Mouse (Mus musculus): ENCODE measurements around the gene Prkn. TPM values are rescaled to one million over a fixed set of nuclear protein-coding genes. Genes with fewer than 3 reads are reported as not detected.

The Prkn gene
- polyA plus RNA-seq, 1 experiment from 2014 or later, result 2.8 TPM

- Histone ChIP-seq H3K27me3 (ENCODE audit: insufficient read depth, low read length) (no peaks in the 10 kb centered on the region), H3K4me2 (replicated peaks; ENCODE audit: low read depth, low read length) (no peak overlapping the region), H3K9ac (replicated peaks; ENCODE audit: low read length) (no peak overlapping the region), H3K36me3 (ENCODE audit: insufficient read depth, low read length) (no peaks in the 10 kb centered on the region), H3K4me1 (ENCODE audit: insufficient read depth, low read length) (no peaks in the 10 kb centered on the region), H3K9me3 (ENCODE audit: low read length) (peaks cover 4% of the 10 kb centered on the region; the same call in 1 of the 2 replicates), H3K4me3 (ENCODE audit: low read length) (no peak overlapping the region), H3K27ac (ENCODE audit: low read length) (no peak overlapping the region)
- WGBS, result 86% methylated on average over 3 of the region's 3 CpGs
- ATAC-seq (ENCODE audit: low FRiP score, low TSS enrichment), result no peak
These were observed 266.8 kb downstream of the Prkn start for GRCm38 (mm10) chr17:11107007-11107406.

- Histone ChIP-seq H3K4me1 (ENCODE audit: insufficient read depth, low read length) (no peaks in the 10 kb centered on the region), H3K9me3 (ENCODE audit: low read length) (peaks cover 4% of the 10 kb centered on the region; the same call in 1 of the 2 replicates), H3K27me3 (ENCODE audit: insufficient read depth, low read length) (no peaks in the 10 kb centered on the region), H3K27ac (ENCODE audit: low read length) (no peak overlapping the region), H3K36me3 (ENCODE audit: insufficient read depth, low read length) (no peaks in the 10 kb centered on the region), H3K9ac (replicated peaks; ENCODE audit: low read length) (no peak overlapping the region), H3K4me2 (replicated peaks; ENCODE audit: low read depth, low read length) (no peak overlapping the region), H3K4me3 (ENCODE audit: low read length) (no peak overlapping the region)
- 37% methylated on average over 2 of the region's 2 CpGs for WGBS
- ATAC-seq (ENCODE audit: low FRiP score, low TSS enrichment), result no peak
These were observed 267.7 kb downstream of the Prkn start for GRCm38 (mm10) chr17:11107916-11108315.

GRCm38 (mm10) chr17:11117508-11117907, 277.3 kb downstream of the Prkn start:
- H3K27me3 ChIP-seq (ENCODE audit: insufficient read depth, low read length), result no peaks in the 10 kb centered on the region
- H3K27ac ChIP-seq (ENCODE audit: low read length), result no peak overlapping the region
- H3K36me3 ChIP-seq (ENCODE audit: insufficient read depth, low read length), result no peaks in the 10 kb centered on the region
- no peaks in the 10 kb centered on the region for H3K9me3 ChIP-seq (ENCODE audit: low read length)
- 86% methylated on average over 10 of the region's 10 CpGs for WGBS
- no peaks in the 10 kb centered on the region for H3K4me1 ChIP-seq (ENCODE audit: insufficient read depth, low read length)
- H3K4me3 ChIP-seq (ENCODE audit: low read length), result no peak overlapping the region
- no peak overlapping the region for H3K9ac ChIP-seq (replicated peaks; ENCODE audit: low read length)
- no peak overlapping the region for H3K4me2 ChIP-seq (replicated peaks; ENCODE audit: low read depth, low read length)
- no peak for ATAC-seq (ENCODE audit: low FRiP score, low TSS enrichment)

- Histone ChIP-seq H3K4me3 (ENCODE audit: low read length) (no peak overlapping the region), H3K27me3 (ENCODE audit: insufficient read depth, low read length) (no peaks in the 10 kb centered on the region), H3K9ac (replicated peaks; ENCODE audit: low read length) (no peak overlapping the region), H3K9me3 (ENCODE audit: low read length) (no peaks in the 10 kb centered on the region), H3K4me1 (ENCODE audit: insufficient read depth, low read length) (no peaks in the 10 kb centered on the region), H3K4me2 (replicated peaks; ENCODE audit: low read depth, low read length) (no peak overlapping the region), H3K36me3 (ENCODE audit: insufficient read depth, low read length) (no peaks in the 10 kb centered on the region), H3K27ac (ENCODE audit: low read length) (no peak overlapping the region)
- no peak for ATAC-seq (ENCODE audit: low FRiP score, low TSS enrichment)
- 45% methylated on average over 7 of the region's 7 CpGs for WGBS
These were observed 283.9 kb downstream of the Prkn start for GRCm38 (mm10) chr17:11124048-11124447.

- Histone ChIP-seq H3K36me3 (ENCODE audit: insufficient read depth, low read length) (no peaks in the 10 kb centered on the region), H3K27me3 (ENCODE audit: insufficient read depth, low read length) (no peaks in the 10 kb centered on the region), H3K27ac (ENCODE audit: low read length) (no peak overlapping the region), H3K4me1 (ENCODE audit: insufficient read depth, low read length) (no peaks in the 10 kb centered on the region), H3K9me3 (ENCODE audit: low read length) (no peaks in the 10 kb centered on the region), H3K9ac (replicated peaks; ENCODE audit: low read length) (no peak overlapping the region), H3K4me2 (replicated peaks; ENCODE audit: low read depth, low read length) (no peak overlapping the region), H3K4me3 (ENCODE audit: low read length) (no peak overlapping the region)
- WGBS, result 72% methylated on average over 1 of the region's 1 CpGs
- ATAC-seq (ENCODE audit: low FRiP score, low TSS enrichment), result no peak
These were observed 287.0 kb downstream of the Prkn start for GRCm38 (mm10) chr17:11127217-11127616.

GRCm38 (mm10) chr17:11130919-11131318, 290.7 kb downstream of the Prkn start:
- Histone ChIP-seq H3K9ac (replicated peaks; ENCODE audit: low read length) (no peak overlapping the region), H3K4me1 (ENCODE audit: insufficient read depth, low read length) (no peaks in the 10 kb centered on the region), H3K4me2 (replicated peaks; ENCODE audit: low read depth, low read length) (no peak overlapping the region), H3K4me3 (ENCODE audit: low read length) (no peak overlapping the region), H3K9me3 (ENCODE audit: low read length) (no peaks in the 10 kb centered on the region), H3K27ac (ENCODE audit: low read length) (no peak overlapping the region), H3K36me3 (ENCODE audit: insufficient read depth, low read length) (no peaks in the 10 kb centered on the region), H3K27me3 (ENCODE audit: insufficient read depth, low read length) (no peaks in the 10 kb centered on the region)
- WGBS, result 66% methylated on average over 4 of the region's 4 CpGs
- no peak for ATAC-seq (ENCODE audit: low FRiP score, low TSS enrichment)

- Histone ChIP-seq H3K4me3 (ENCODE audit: low read length) (no peak overlapping the region), H3K9me3 (ENCODE audit: low read length) (no peaks in the 10 kb centered on the region), H3K4me2 (replicated peaks; ENCODE audit: low read depth, low read length) (no peak overlapping the region), H3K27ac (ENCODE audit: low read length) (no peak overlapping the region), H3K9ac (replicated peaks; ENCODE audit: low read length) (no peak overlapping the region), H3K4me1 (ENCODE audit: insufficient read depth, low read length) (no peaks in the 10 kb centered on the region), H3K36me3 (ENCODE audit: insufficient read depth, low read length) (no peaks in the 10 kb centered on the region), H3K27me3 (ENCODE audit: insufficient read depth, low read length) (no peaks in the 10 kb centered on the region)
- ATAC-seq (ENCODE audit: low FRiP score, low TSS enrichment), result no peak
- 79% methylated on average over 5 of the region's 5 CpGs for WGBS
These were observed 302.1 kb downstream of the Prkn start for GRCm38 (mm10) chr17:11142321-11142720.

- no peak for ATAC-seq (ENCODE audit: low FRiP score, low TSS enrichment)
- Histone ChIP-seq H3K9ac (replicated peaks; ENCODE audit: low read length) (no peak overlapping the region), H3K36me3 (ENCODE audit: insufficient read depth, low read length) (no peaks in the 10 kb centered on the region), H3K4me3 (ENCODE audit: low read length) (no peak overlapping the region), H3K27ac (ENCODE audit: low read length) (no peak overlapping the region), H3K4me1 (ENCODE audit: insufficient read depth, low read length) (no peaks in the 10 kb centered on the region), H3K9me3 (ENCODE audit: low read length) (no peaks in the 10 kb centered on the region), H3K27me3 (ENCODE audit: insufficient read depth, low read length) (no peaks in the 10 kb centered on the region), H3K4me2 (replicated peaks; ENCODE audit: low read depth, low read length) (no peak overlapping the region)
- WGBS, result 87% methylated on average over 3 of the region's 3 CpGs
These were observed 315.9 kb downstream of the Prkn start for GRCm38 (mm10) chr17:11156119-11156518.

GRCm38 (mm10) chr17:11157536-11157935, 317.4 kb downstream of the Prkn start:
- ATAC-seq (ENCODE audit: low FRiP score, low TSS enrichment), result no peak
- no peak overlapping the region for H3K4me3 ChIP-seq (ENCODE audit: low read length)
- 72% methylated on average over 7 of the region's 7 CpGs for WGBS

GRCm38 (mm10) chr17:11161436-11161835, 321.3 kb downstream of the Prkn start:
- H3K27ac ChIP-seq (ENCODE audit: low read length), result no peak overlapping the region
- no peaks in the 10 kb centered on the region for H3K9me3 ChIP-seq (ENCODE audit: low read length)
- WGBS, result 74% methylated on average over 1 of the region's 1 CpGs
- H3K36me3 ChIP-seq (ENCODE audit: insufficient read depth, low read length), result no peaks in the 10 kb centered on the region
- no peak for ATAC-seq (ENCODE audit: low FRiP score, low TSS enrichment)
- H3K27me3 ChIP-seq (ENCODE audit: insufficient read depth, low read length), result no peaks in the 10 kb centered on the region
- H3K9ac ChIP-seq (replicated peaks; ENCODE audit: low read length), result no peak overlapping the region
- no peak overlapping the region for H3K4me2 ChIP-seq (replicated peaks; ENCODE audit: low read depth, low read length)
- no peak overlapping the region for H3K4me3 ChIP-seq (ENCODE audit: low read length)
- H3K4me1 ChIP-seq (ENCODE audit: insufficient read depth, low read length), result no peaks in the 10 kb centered on the region

More at GRCm38 (mm10) chr17:11157536-11157935, 317.4 kb downstream of the Prkn start:
- no peak overlapping the region for H3K4me2 ChIP-seq (replicated peaks; ENCODE audit: low read depth, low read length)
- no peaks in the 10 kb centered on the region for H3K27me3 ChIP-seq (ENCODE audit: insufficient read depth, low read length)
- H3K27ac ChIP-seq (ENCODE audit: low read length), result no peak overlapping the region
- no peaks in the 10 kb centered on the region for H3K36me3 ChIP-seq (ENCODE audit: insufficient read depth, low read length)
- H3K4me1 ChIP-seq (ENCODE audit: insufficient read depth, low read length), result no peaks in the 10 kb centered on the region
- H3K9me3 ChIP-seq (ENCODE audit: low read length), result no peaks in the 10 kb centered on the region
- no peak overlapping the region for H3K9ac ChIP-seq (replicated peaks; ENCODE audit: low read length)

Measured in kidney, embryonic 16.5 days (tissue).